Mouse (Mus musculus): ENCODE data around the gene Gjb4.

Gene Gjb4

DNA sequence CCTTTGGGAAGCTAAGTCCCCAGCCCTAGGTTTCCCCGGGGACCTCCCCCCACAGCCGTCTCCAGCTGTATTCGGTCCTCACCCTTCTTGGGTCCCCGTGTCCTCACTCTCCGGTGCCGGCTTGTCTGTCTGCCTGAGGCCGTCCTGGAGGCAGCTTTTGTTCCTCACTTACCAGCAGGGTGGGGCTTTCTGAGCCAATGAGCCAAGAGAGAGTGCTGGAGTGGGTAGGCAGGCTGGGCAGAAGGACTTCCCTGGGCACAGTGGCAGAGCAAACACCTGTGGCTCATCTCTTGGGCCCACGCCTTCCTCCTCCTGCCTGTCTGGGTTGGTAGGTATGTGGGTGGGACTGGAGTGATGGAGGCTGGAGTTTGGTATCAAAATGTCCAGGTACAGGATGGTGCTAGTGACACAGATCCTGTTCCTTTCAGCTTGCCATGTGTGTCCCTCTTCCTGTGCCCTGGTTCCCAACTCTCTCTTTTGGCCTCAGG is at the start of gene Gjb4:
Gene Gjb4 (minus strand): TSS at position 131 of the 488 bp plus-strand sequence.
- in situ Hi-C loops (cut with MboI, MseI) = no loop called here

DNA sequence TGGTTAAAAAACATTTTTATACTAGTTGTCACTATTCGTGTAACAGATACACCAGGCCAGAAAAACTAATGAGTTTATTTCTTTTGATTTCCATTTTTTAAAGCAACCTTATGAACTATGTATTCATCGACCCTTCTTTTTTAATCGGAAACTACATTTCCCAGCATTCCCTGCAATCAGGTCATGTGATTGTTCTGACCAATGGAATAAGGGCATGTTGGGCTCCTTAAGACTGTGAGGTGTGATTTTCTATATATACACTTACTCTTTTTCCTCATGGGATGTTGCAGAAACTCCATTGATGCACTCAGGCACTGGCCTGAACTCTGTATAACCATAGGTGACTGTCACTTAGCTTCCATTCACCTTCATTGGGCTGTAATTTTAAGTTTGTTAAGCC is 48.7 kb upstream of the Gjb4 start:
- in situ Hi-C loops (cut with MboI, MseI) = no loop called here

DNA sequence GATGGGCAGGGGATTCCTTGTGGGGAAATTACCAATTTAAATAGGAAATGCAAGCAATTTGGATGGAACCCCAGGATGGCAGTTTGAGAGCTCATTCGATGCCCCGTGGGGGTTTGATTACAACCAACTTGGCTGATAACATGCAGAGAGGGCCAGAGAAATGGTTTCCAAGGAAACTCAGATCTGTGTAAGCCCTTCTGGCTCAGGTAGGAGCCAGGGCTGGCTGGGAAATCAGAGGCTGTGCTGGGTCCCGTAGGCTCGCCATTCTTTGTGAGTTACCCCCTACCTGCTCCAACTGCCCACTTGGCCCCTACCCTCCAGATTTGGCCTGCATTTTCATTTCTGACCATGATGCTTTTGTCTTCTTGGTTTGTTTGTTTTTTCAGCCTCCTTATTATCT is 48.3 kb upstream of the Gjb4 start:
- in situ Hi-C loops (cut with MboI, MseI) = no loop called here

DNA sequence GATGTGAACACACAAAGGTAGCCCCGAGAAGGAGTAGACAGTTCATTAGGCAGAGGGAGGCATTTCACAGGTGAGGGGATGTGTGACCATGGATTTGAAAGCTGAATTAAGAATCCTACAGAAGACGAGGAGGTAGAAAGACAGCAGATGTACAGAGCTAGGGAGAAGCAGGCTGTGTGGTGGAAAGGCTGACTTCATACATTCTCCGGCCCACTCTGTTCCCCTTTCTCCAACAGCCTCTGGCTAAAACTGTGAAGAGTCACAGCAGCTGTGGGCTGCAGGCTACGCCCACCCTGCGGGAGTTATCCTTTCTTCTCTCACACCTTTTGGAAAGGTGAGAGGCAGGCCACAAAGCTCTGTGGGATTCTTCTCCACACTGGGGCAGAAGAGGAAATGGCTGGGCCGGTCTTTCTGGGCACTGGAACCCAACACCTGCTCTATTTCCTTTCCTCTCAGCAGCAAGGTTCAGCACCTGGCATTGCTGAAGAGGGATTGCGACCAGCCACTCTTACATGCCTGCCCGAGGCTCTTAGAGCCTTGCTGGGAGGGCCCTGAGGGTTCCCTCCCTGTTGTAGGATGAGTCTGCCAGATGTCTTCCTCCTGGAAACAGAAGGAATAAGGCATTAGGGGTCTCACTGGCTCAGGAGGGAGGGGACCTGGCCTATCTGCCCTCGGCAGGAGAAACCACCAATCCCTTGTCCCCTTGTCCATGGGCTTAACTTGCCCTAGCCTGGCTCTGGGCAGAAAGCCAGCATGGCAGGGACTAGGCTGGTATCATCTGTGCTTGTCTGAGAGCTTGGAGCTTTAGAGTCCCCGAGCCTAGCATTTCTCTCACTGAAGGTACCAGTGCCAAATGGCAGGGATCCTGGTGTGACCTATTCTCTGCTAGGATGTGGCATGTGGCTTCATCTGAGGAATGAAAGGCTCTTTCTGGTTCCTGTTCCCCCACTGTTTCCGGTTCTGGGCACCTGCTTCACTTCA is 46.6 kb upstream of the Gjb4 start:
- in situ Hi-C loops (cut with MboI, MseI) = no loop called here

DNA sequence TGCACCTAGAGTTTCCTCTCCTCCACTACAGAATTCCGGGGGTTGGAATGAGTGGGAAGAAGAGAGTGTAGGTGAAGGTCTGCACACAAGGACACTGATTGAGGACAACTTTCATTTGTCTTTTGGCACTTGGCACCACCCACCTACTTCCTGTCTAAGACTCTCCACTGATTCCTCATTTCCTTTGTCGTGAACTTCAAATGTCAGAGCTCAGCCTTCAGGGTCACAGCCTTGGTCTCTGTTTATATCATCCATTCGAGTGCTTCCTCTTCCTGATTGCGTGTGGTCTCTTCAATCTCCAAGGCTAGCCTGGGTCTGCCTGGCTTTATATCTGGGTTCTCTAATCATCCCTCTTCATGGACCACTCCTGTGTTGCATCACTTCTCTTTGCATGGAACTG is 41.7 kb upstream of the Gjb4 start:
- in situ Hi-C loops (cut with MboI, MseI) = no loop called here

DNA sequence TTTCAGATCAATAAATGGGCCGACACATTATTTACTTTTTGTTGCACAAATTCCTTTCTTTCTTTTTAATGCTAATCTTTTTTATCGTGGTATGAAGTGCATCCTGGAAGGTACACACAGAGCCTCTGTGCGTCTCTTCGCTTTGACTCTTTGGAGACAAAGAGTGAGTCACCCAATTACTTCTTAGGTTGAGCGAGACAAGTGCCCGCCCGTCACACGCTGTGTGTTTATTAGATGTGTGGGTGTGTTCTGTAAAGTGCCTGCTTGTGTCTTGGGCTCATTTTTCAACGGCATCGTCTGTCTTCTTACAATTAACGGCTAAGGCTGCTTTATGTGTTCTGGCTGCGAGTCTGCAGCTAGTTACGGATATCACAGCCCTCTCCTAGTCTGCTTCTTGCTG is 35.8 kb upstream of the Gjb4 start:
- in situ Hi-C loops (cut with MboI, MseI) = no loop called here

DNA sequence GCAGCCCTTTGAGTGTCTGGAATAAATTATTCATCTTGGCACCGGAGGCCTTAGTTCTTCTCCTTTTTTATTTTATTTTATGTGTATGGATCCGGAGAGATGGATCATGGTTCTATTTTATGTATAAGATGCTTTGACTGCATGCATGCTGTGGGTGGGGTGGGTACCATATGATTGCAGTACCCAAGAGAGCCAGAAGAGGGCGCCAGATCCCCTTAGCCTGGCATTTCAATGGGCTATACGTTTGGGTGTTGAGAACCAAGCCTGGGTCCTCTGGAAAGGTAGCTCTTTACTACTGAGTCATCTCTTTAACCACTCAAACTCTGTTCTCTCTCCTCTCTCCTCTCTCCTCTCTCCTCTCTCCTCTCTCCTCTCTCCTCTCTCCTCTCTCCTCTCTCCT is 23.5 kb upstream of the Gjb4 start:
- in situ Hi-C loops (cut with MboI, MseI) = loop anchor here (5.0 kb wide), 1 partner anchor 1175 kb away; no protein-coding TSS in a partner anchor

DNA sequence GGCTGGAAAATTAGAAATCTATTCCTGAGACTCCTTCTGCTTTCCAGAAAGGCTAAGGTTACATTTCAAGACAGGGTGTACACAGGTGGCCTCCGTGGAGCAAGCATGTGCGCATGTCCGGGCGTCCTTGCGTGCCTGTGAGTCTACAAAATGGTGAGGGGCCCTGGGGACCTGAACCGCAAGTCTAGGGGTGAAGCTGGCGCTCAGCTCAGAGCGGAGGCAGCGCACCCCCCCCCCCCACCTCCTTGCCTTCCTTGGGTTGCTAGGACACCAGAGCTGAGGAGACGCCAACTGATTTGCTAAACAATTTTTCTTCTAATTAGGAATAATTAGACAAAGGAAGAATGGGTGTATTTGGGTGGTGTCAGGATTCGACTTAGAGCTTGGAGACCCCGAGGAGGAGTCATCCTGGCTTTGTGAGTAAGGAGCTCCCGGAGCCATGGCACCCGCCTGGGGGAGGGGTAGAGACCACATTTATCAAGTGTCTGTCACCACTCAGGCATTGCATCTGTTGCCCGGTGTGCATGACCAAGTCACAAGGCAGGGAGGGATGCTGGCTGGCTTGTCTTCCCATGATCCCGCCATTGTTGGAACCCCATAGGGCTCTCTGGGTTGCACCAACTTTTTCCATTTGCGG is 21.8 kb upstream of the Gjb4 start:
- in situ Hi-C loops (cut with MboI, MseI) = loop anchor here (5.0 kb wide), 1 partner anchor 1177 kb away; no protein-coding TSS in a partner anchor

DNA sequence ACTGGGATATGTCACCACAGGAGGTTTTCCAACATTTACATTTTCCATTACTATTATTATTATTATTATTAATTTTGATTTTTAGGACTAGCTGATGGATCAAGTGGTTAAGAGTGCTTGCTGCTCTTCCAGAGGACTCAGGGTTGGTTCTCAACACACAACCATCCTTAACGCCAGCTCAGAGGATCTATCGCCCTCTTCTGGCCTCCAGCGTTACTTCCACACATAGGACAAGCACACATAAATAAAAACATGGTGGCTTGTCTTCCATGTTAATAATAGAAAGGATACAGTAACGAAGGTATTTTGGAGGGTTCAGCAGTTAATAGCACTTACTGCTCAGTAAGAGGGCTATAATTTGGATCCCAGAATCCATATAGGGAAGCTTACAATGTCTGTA is 20.8 kb upstream of the Gjb4 start:
- in situ Hi-C loops (cut with MboI, MseI) = loop anchor here (5.0 kb wide), 1 partner anchor 1178 kb away; no protein-coding TSS in a partner anchor

DNA sequence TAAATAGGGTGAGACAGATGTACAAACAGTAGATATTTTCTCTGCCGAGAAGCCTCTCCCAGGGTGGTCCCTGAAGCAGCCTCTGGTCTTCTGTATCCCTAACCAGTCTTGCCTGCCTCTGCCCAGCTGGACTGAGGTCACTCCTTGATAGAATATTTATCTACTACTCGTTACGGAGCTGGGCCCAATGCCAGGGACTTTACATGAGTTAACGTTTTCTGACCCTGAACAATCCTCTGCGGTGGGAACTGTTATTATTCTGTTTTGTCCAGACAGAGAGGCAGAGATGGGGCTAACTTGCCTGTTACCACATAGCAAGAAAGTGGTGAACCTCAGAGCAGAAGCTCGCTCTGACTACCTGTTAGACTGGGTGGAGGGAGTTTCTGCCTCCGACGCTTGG is 19.6 kb upstream of the Gjb4 start:
- in situ Hi-C loops (cut with MboI, MseI) = no loop called here

DNA sequence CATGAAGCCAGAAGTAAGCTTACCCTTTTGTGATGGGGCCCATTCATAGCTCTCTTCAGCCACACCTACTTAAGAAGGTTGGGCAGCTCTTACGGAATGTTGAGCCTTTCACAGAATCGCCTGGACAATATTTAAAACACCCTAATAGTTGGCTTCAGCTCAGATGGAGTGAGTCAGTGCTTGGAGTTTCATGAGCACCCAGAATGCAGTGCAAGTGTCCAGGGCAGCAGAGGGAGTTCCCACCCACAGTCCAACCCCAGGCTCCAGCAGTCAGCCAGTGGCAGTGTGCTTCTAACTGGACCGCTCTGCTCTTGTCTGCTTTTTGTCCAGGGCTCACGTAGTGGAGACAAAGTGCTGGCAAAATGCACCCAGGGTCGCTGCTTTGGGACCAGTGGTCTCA is 17.7 kb upstream of the Gjb4 start:
- in situ Hi-C loops (cut with MboI, MseI) = no loop called here

DNA sequence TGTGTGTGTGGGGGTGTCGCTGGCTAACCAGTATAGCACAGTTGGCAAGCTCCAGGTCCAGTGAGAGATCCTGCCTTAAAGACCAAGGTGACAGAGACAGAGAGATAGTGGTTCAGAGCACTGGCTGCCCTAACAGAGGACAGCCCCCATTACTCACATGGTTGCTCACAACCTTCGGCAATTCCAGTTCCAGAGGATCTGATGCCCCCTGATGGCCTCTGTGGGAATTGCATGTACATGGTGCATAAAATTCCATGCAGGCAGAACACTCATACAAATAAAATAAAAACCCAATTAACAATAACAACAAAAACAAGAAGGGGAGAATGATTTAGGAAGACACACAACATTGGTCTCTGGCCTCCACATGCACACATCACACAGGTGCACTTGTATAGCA is 16.6 kb upstream of the Gjb4 start:
- in situ Hi-C loops (cut with MboI, MseI) = no loop called here

DNA sequence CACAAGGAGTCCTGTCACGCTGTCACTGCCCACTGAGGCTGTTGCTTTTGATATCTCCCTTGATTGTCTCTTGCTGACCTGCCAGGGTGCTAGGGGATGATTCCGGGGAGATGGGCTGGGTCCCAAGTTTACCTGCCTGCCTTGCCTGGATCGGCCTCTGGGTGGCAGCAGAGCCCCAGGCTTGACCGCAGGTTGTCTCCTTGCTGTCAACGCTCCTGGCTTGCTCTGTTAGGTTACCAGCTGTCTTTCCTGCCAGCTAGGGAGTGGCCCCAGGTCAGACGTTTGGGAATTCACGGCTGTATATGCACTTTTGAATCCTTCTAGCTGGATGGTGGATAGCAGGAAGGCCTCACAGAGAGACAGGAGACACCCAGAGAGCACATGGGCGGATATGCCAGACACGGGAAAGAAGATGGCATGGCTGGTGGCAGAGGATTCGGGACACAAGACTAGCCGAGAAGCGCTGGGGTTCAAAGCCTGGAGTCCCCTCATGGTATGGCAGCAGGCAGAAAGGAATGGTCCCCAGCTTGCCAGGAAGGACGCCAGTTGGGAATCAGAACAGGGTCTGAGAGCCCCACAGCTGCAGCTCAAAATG is 14.6 kb upstream of the Gjb4 start:
- in situ Hi-C loops (cut with MboI, MseI) = no loop called here

DNA sequence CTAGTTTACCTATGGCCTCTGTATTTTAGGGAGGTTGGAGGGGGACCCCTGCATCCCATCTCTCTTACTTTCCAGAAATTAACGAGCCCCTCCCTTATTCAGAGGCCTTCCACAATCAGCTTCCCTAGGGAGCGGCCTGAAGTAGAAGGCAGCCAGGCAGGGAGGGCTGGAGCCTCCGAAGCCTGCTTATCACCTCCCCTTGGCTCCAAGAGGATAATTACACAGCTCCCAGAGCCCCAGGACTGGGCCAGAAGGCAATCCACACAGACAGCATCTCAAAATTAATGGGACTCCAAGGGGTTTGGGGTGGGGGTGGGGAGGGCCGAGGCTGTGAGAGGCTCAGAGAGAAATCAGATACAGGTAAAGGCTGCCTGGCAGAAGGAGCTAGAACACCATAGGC is 12.0 kb upstream of the Gjb4 start:
- in situ Hi-C loops (cut with MboI, MseI) = no loop called here

DNA sequence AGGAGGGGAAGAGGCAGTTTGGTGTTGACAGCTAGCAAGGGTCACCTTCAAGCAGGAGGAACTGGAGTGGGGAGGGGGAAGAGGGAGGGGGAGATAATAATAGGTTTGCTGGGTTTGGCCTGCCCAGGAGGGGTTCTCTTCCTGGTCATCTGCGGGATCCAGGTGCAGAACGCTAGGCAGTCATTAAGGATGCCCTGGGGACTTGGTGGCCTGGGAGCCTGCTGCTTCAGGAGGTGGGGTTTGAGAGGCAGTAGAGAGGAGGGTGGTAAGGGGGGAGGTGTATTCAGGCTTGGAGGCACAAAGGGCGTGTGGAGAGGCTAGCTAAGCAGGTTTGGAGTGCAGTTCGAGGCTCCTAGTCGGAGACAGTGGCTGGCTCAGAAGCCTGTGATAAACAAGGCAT is 11.6 kb upstream of the Gjb4 start:
- in situ Hi-C loops (cut with MboI, MseI) = no loop called here

DNA sequence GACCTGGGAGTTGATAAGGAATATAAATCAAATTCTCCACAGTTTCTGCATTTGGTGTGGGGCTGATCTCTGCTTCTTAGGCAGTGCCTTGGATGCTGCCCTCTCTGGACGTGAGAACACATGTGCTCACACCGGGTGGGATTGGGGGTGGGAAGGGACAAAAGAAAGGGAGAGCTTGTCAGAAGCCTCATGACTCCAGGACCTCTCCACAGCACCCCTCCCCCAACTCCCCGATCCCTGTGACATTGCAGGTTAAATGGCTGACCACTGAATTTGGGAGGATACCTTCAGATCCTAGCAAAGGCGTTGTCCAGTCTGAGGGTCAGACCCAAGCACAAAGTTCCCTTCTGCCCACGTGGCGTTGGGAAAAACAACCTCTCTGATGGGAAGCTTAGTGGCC is 10.6 kb upstream of the Gjb4 start:
- in situ Hi-C loops (cut with MboI, MseI) = no loop called here

DNA sequence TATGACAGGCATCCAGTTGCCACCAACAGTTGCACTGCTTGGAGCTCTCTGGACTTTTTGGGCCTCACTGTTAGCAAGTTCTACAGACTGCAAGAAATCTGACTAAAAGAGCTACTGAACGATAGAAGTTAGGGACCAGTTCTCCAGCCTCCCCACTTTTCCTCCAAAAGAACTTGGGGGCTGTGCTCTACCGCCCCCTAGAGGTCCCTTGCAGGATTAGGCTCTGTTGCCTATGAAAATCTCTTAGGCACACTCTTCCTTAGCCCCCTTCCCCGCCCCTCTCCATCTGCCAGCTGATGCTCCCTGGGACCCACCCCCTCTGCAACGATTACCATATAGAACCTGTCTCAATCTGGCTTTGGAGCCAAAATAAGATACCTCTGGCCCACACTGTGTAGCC is 9.4 kb upstream of the Gjb4 start:
- in situ Hi-C loops (cut with MboI, MseI) = no loop called here

DNA sequence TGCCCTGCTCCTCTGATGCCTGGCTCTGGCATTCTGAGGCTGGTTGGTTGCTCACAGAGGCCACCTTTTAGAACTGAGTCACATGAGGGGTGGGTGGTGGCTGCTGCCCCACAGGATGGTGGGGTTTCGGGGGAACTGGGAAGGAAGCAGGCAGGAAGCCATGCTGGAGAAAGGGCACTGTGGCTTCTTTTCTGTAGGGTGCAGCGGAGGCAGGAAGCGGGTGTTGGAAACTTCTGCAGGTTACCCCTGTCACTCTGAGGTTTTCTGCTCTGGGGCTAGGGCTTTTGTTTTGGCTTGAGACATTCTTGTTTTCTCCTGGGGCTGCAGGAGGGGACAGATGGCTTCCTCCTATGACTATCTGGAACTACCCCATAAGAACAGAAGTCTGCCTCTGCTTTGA is 8.6 kb upstream of the Gjb4 start:
- in situ Hi-C loops (cut with MboI, MseI) = no loop called here

DNA sequence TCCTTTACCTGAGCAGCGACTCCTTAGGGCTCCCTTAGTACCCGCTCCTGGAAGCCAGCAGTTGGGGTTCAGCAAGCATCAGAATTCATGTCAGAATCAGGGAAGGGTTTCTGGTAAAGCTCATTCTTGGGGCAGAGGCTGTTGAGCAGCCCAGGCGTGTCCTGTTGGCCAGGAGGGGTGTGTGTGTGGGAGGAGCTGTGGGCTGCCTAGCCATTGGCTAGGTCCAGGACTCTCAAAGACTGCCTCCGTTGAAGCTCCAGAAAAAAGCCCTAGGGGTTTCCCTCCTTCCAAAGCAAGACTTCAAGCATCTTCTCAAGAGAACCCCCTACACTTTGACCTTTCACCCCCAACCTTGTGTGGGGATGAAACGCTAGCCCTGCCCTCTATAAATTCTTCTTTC is 4.1 kb upstream of the Gjb4 start, which contains the start of gene Gjb5:
Gene Gjb5 (minus strand): TSS at position 164 of the 400 bp plus-strand sequence.
- in situ Hi-C loops (cut with MboI, MseI) = no loop called here

DNA sequence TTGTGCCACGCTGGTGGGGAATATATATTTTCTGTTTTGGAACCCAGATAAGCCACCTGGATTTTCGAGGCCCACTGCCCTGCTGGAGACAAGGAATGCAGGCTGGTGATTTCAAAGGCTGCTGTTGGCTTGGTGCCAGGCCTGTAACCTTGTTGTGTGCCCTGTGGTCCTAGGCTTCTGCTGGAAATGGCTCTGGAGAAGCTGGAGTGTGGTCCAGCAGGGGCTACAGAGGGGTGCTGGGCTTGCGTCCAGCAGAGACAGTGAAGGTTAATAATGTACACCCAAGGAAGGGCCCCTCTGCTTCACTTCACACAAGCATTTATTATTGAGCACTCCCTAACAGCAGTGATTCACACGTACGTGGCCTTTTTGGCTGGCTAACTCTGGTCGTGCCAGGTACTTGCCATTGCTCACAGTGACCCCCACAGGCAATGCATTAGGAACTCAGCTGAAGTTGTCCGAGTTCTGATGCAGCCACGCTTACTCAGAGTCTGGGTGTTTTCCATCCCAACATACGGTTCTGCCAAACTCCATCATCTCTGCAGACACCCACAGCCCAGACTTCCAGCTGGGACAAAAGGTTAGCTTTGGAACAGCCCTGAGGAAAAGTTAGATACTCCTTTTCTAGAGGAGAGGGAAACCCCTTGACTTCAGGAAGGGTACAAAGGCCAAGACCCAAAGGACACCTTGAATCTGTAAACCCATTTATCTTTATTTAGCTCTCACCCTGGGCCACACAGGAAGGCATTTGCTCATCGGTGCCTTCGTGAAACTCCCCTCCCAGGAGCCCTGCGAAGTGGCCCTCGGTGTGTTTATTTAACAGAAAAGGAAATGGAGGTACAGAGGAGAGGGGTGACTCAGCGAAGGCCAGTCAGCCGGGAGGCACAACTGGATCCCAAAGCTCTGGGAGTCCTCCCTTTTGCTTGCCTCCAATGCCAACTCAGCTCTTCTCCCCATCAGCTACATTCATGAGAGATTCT is 915 bp upstream of the Gjb4 start:
- in situ Hi-C loops (cut with MboI, MseI) = no loop called here

DNA sequence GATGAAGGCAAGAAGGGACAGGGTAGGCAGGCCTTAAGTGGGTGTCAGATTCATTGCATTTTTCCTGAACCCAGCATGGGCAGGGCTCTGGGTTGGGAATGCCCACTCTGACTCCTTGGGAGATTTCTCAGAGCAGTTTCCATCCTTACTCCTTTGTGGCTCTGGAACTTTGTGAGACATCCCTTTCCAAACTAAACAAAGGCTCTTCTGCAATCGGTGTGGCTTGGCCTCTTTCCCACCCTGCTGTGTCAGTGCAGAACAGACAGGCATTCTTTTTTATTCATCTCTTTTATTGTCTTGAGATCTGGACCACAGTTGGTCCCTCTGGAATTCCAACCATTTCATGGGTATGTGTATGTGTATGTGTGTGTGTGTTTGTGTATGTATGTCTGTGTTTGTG is 1.3 kb downstream of the Gjb4 start:
- in situ Hi-C loops (cut with MboI, MseI) = no loop called here

Measured in regulatory T cell (primary cell).